Mouse (Mus musculus) pancreas, adult 10 weeks (tissue): Measurements from ENCODE around the gene Cd24a. TPM values are rescaled to one million over a fixed set of nuclear protein-coding genes. Genes with fewer than 3 reads are reported as not detected.

Experiments used
- polyA plus RNA-seq: library from polyadenylated mRNA; stranded (reverse); fragments of 350-450 nt; fragmentation: Illumina TruSeq; extraction: RNeasy Lipid Tissue Mini Kit (QIAGEN cat#74804); gene quantifications from one replicate; pipeline ENCODE4 v1.2.3, GENCODE M21; 2015; ENCODE audit warnings: low read depth, low replicate concordance; ENCODE audit not compliant: insufficient read depth

Cd24a gene
- polyA plus RNA-seq, result 56.0 TPM

GRCm38 (mm10) chr10:43577997-43578331, at the start of gene Cd24a:
Gene Cd24a, plus strand, starts transcription at chr10:43578284.

GRCm38 (mm10) chr10:43540442-43541152, 37.5 kb upstream of the Cd24a start, which contains the start of gene 1700021F05Rik:
Gene 1700021F05Rik, minus strand, starts transcription at chr10:43540994.

Other genes starting within 250 kb of the Cd24a start
- gene Bend3, start 99.5 kb upstream of the Cd24a start, polyA plus RNA-seq, result 0.44 TPM
- gene Gm9803, start 54.2 kb upstream of the Cd24a start, polyA plus RNA-seq, result not detected
- gene 1700021F05Rik, start 37.3 kb upstream of the Cd24a start, polyA plus RNA-seq, result 16.5 TPM